Mouse (Mus musculus): Measurements from ENCODE around the gene Ltb4r2. TPM values are rescaled to one million over a fixed set of nuclear protein-coding genes. Genes with fewer than 3 reads are reported as not detected.

Ltb4r2 gene
- polyA plus RNA-seq, 1 experiment from 2014 or later: 0.65 TPM

GRCm38 (mm10) chr14:55720666-55721065 lies 40.6 kb upstream of the Ltb4r2 start:
- 95% methylated on average over 12 of the region's 12 CpGs for WGBS
- no peak for DNase-seq (ENCODE audit: low spot score)
- H3K9ac ChIP-seq (ENCODE audit: low read length): no peak overlapping the region
- H3K36me3 ChIP-seq (ENCODE audit: control insufficient read depth, insufficient read depth, low read length): peaks cover 36% of the 10 kb centered on the region
- no peak overlapping the region for H3K4me2 ChIP-seq (ENCODE audit: low read length)
- H3K27me3 ChIP-seq (replicated peaks; ENCODE audit: control insufficient read depth, insufficient read depth, low read length): no peaks in the 10 kb centered on the region
- H3K4me1 ChIP-seq (replicated peaks; ENCODE audit: control insufficient read depth, insufficient read depth, low read length): peaks cover 3% of the 10 kb centered on the region; the same call in 1 of the 2 replicates
- no peak overlapping the region for H3K4me3 ChIP-seq (ENCODE audit: low read depth, low read length)
- H3K27ac ChIP-seq (ENCODE audit: low read depth): no peak overlapping the region
- no peaks in the 10 kb centered on the region for H3K9me3 ChIP-seq (ENCODE audit: control insufficient read depth, low read length)
- ATAC-seq (replicated peaks; ENCODE audit: low FRiP score, low TSS enrichment, low read depth): no peak

- no peaks in the 10 kb centered on the region for H3K27me3 ChIP-seq (replicated peaks; ENCODE audit: control insufficient read depth, insufficient read depth, low read length)
- ATAC-seq (replicated peaks; ENCODE audit: low FRiP score, low TSS enrichment, low read depth) (no peak), DNase-seq (ENCODE audit: low spot score) (no peak)
- no peaks in the 10 kb centered on the region for H3K9me3 ChIP-seq (ENCODE audit: control insufficient read depth, low read length)
- peak overlapping the region; percentile 61 for H3K4me2 ChIP-seq (ENCODE audit: low read length)
- peak overlapping the region; percentile 73 for H3K9ac ChIP-seq (ENCODE audit: low read length)
- H3K27ac ChIP-seq (ENCODE audit: low read depth): no peak overlapping the region
- peak overlapping the region; percentile 83 for H3K4me3 ChIP-seq (ENCODE audit: low read depth, low read length)
- peaks cover 3% of the 10 kb centered on the region; the same call in 1 of the 2 replicates for H3K4me1 ChIP-seq (replicated peaks; ENCODE audit: control insufficient read depth, insufficient read depth, low read length)
- 71% methylated on average over 6 of the region's 6 CpGs for WGBS
- peaks cover 34% of the 10 kb centered on the region for H3K36me3 ChIP-seq (ENCODE audit: control insufficient read depth, insufficient read depth, low read length)
Measured at GRCm38 (mm10) chr14:55721076-55721475, 40.2 kb upstream of the Ltb4r2 start.

GRCm38 (mm10) chr14:55721700-55722437 lies 39.4 kb upstream of the Ltb4r2 start, which contains the start of gene Rabggta:
TSS of gene Rabggta (minus strand) at chr14:55722263.
- peak; percentile 96 for ATAC-seq (replicated peaks; ENCODE audit: low FRiP score, low TSS enrichment, low read depth)
- WGBS: under 1% methylated on average over 50 of the region's 50 CpGs

GRCm38 (mm10) chr14:55722438-55722945 lies 38.7 kb upstream of the Ltb4r2 start:
- Histone ChIP-seq H3K36me3 (ENCODE audit: control insufficient read depth, insufficient read depth, low read length) (peaks cover 21% of the 10 kb centered on the region), H3K4me1 (replicated peaks; ENCODE audit: control insufficient read depth, insufficient read depth, low read length) (peaks cover 3% of the 10 kb centered on the region; the same call in 1 of the 2 replicates), H3K27me3 (replicated peaks; ENCODE audit: control insufficient read depth, insufficient read depth, low read length) (no peaks in the 10 kb centered on the region), H3K9me3 (ENCODE audit: control insufficient read depth, low read length) (no peaks in the 10 kb centered on the region), H3K4me3 (ENCODE audit: low read depth, low read length) (peak overlapping the region; percentile 83), H3K4me2 (ENCODE audit: low read length) (peak overlapping the region; percentile 61), H3K9ac (ENCODE audit: low read length) (peak overlapping the region; percentile 73; the same call in 1 of the 2 replicates), H3K27ac (ENCODE audit: low read depth) (peak overlapping the region; percentile 74)
- no peak for DNase-seq (ENCODE audit: low spot score)
- WGBS: 49% methylated on average over 8 of the region's 8 CpGs
- peak; percentile 1; the same call in 1 of the 2 replicates for ATAC-seq (replicated peaks; ENCODE audit: low FRiP score, low TSS enrichment, low read depth)

More at GRCm38 (mm10) chr14:55721700-55722437, 39.4 kb upstream of the Ltb4r2 start, which contains the start of gene Rabggta:
- peak within 1 kb of the TSS; percentile 61 for H3K4me2 ChIP-seq (ENCODE audit: low read length)
- H3K27me3 ChIP-seq (replicated peaks; ENCODE audit: control insufficient read depth, insufficient read depth, low read length): no peaks in the 10 kb centered on the region
- H3K4me3 ChIP-seq (ENCODE audit: low read depth, low read length): peak within 1 kb of the TSS; percentile 83
- peaks cover 27% of the 10 kb centered on the region for H3K36me3 ChIP-seq (ENCODE audit: control insufficient read depth, insufficient read depth, low read length)
- peak within 1 kb of the TSS; percentile 74 for H3K27ac ChIP-seq (ENCODE audit: low read depth)
- peak within 1 kb of the TSS; percentile 73 for H3K9ac ChIP-seq (ENCODE audit: low read length)
- no peaks in the 10 kb centered on the region for H3K9me3 ChIP-seq (ENCODE audit: control insufficient read depth, low read length)
- DNase-seq (ENCODE audit: low spot score): peak; percentile 98
- H3K4me1 ChIP-seq (replicated peaks; ENCODE audit: control insufficient read depth, insufficient read depth, low read length): peaks cover 3% of the 10 kb centered on the region; the same call in 1 of the 2 replicates

GRCm38 (mm10) chr14:55723433-55723832 lies 37.8 kb upstream of the Ltb4r2 start:
- Histone ChIP-seq H3K9me3 (ENCODE audit: control insufficient read depth, low read length) (no peaks in the 10 kb centered on the region), H3K27me3 (replicated peaks; ENCODE audit: control insufficient read depth, insufficient read depth, low read length) (no peaks in the 10 kb centered on the region), H3K4me2 (ENCODE audit: low read length) (no peak overlapping the region), H3K9ac (ENCODE audit: low read length) (no peak overlapping the region), H3K4me3 (ENCODE audit: low read depth, low read length) (no peak overlapping the region), H3K27ac (ENCODE audit: low read depth) (no peak overlapping the region), H3K4me1 (replicated peaks; ENCODE audit: control insufficient read depth, insufficient read depth, low read length) (peaks cover 3% of the 10 kb centered on the region; the same call in 1 of the 2 replicates), H3K36me3 (ENCODE audit: control insufficient read depth, insufficient read depth, low read length) (peaks cover 11% of the 10 kb centered on the region)
- ATAC-seq (replicated peaks; ENCODE audit: low FRiP score, low TSS enrichment, low read depth) (no peak), DNase-seq (ENCODE audit: low spot score) (no peak)
- 95% methylated on average over 7 of the region's 7 CpGs for WGBS

- H3K27me3 ChIP-seq (replicated peaks; ENCODE audit: control insufficient read depth, insufficient read depth, low read length): no peaks in the 10 kb centered on the region
- DNase-seq (ENCODE audit: low spot score) (no peak), ATAC-seq (replicated peaks; ENCODE audit: low FRiP score, low TSS enrichment, low read depth) (no peak)
- H3K9me3 ChIP-seq (ENCODE audit: control insufficient read depth, low read length): no peaks in the 10 kb centered on the region
- peaks cover 3% of the 10 kb centered on the region; the same call in 1 of the 2 replicates for H3K4me1 ChIP-seq (replicated peaks; ENCODE audit: control insufficient read depth, insufficient read depth, low read length)
- peaks cover 1% of the 10 kb centered on the region; the same call in 1 of the 2 replicates for H3K36me3 ChIP-seq (ENCODE audit: control insufficient read depth, insufficient read depth, low read length)
- 58% methylated on average over 8 of the region's 8 CpGs for WGBS
- H3K9ac ChIP-seq (ENCODE audit: low read length): no peak overlapping the region
- no peak overlapping the region for H3K27ac ChIP-seq (ENCODE audit: low read depth)
- no peak overlapping the region for H3K4me2 ChIP-seq (ENCODE audit: low read length)
- H3K4me3 ChIP-seq (ENCODE audit: low read depth, low read length): no peak overlapping the region
Measured at GRCm38 (mm10) chr14:55724411-55724871, 36.8 kb upstream of the Ltb4r2 start.

GRCm38 (mm10) chr14:55726261-55726660 lies 35.0 kb upstream of the Ltb4r2 start:
- ATAC-seq (replicated peaks; ENCODE audit: low FRiP score, low TSS enrichment, low read depth) (no peak), DNase-seq (ENCODE audit: low spot score) (no peak)
- peaks cover 3% of the 10 kb centered on the region; the same call in 1 of the 2 replicates for H3K4me1 ChIP-seq (replicated peaks; ENCODE audit: control insufficient read depth, insufficient read depth, low read length)
- H3K4me3 ChIP-seq (ENCODE audit: low read depth, low read length): no peak overlapping the region
- H3K27me3 ChIP-seq (replicated peaks; ENCODE audit: control insufficient read depth, insufficient read depth, low read length): no peaks in the 10 kb centered on the region
- H3K4me2 ChIP-seq (ENCODE audit: low read length): no peak overlapping the region
- H3K9me3 ChIP-seq (ENCODE audit: control insufficient read depth, low read length): no peaks in the 10 kb centered on the region
- H3K27ac ChIP-seq (ENCODE audit: low read depth): no peak overlapping the region
- H3K9ac ChIP-seq (ENCODE audit: low read length): no peak overlapping the region
- H3K36me3 ChIP-seq (ENCODE audit: control insufficient read depth, insufficient read depth, low read length): no peaks in the 10 kb centered on the region

- ATAC-seq (replicated peaks; ENCODE audit: low FRiP score, low TSS enrichment, low read depth) (no peak), DNase-seq (ENCODE audit: low spot score) (no peak)
- H3K36me3 ChIP-seq (ENCODE audit: control insufficient read depth, insufficient read depth, low read length): no peaks in the 10 kb centered on the region
- no peaks in the 10 kb centered on the region for H3K27me3 ChIP-seq (replicated peaks; ENCODE audit: control insufficient read depth, insufficient read depth, low read length)
- H3K9ac ChIP-seq (ENCODE audit: low read length): no peak overlapping the region
- no peaks in the 10 kb centered on the region for H3K4me1 ChIP-seq (replicated peaks; ENCODE audit: control insufficient read depth, insufficient read depth, low read length)
- no peak overlapping the region for H3K4me2 ChIP-seq (ENCODE audit: low read length)
- 61% methylated on average over 8 of the region's 8 CpGs for WGBS
- H3K27ac ChIP-seq (ENCODE audit: low read depth): no peak overlapping the region
- no peaks in the 10 kb centered on the region for H3K9me3 ChIP-seq (ENCODE audit: control insufficient read depth, low read length)
- H3K4me3 ChIP-seq (ENCODE audit: low read depth, low read length): no peak overlapping the region
Measured at GRCm38 (mm10) chr14:55727889-55728685, 33.1 kb upstream of the Ltb4r2 start.

All from intestine, embryonic 14.5 days (tissue).